Mouse (Mus musculus) mouse embryonic stem cell (cell line): ENCODE measurements around the gene H2-T24.

Experiments
- in situ Hi-C, 2 experiments: fragments of 300-500 bp; cut with MboI; formaldehyde crosslinking; loops; 1 replicate in 1 of 2; 3 replicates in 1 of 2; pipeline ENCODE4 v1.14.3; 2019 to 2020; ENCODE audit warnings: low sequenced_read_pairs in 2 of 2, low pct_unique_long_range_greater_than_20kb in 1 of 2, mixed read lengths in 1 of 2; ENCODE audit not compliant: unreplicated experiment in 1 of 2

The H2-T24 gene

GRCm38 (mm10) chr17:35997713-35998510 is 22.4 kb downstream of the H2-T24 start:
- in situ Hi-C loops = loop anchor here in 1 of 2 experiments (5.0 kb wide), 1 partner anchor 61 kb away; no protein-coding TSS in a partner anchor

DNA sequence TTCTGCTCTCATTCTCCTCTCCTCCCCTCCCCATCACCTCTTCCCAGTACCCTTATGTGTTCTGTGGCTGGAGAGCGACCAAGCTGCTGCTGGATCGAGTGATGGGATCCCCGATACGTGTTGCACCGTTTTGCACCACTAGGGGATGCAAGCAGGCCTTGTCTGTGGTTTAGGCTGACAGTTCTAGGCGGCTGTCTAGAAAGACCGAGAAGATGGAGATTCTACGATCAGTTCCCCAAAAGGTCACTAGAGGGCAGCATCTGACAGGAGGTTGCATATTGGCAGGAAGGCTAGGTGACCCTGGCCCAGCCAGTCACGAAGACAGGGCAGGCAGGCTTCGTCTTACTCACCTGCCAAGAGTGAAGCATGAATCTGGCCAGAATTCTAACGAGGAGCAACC is 23.4 kb downstream of the H2-T24 start:
- in situ Hi-C loops = loop anchor here in 1 of 2 experiments (5.0 kb wide), 1 partner anchor 60 kb away; no protein-coding TSS in a partner anchor

DNA sequence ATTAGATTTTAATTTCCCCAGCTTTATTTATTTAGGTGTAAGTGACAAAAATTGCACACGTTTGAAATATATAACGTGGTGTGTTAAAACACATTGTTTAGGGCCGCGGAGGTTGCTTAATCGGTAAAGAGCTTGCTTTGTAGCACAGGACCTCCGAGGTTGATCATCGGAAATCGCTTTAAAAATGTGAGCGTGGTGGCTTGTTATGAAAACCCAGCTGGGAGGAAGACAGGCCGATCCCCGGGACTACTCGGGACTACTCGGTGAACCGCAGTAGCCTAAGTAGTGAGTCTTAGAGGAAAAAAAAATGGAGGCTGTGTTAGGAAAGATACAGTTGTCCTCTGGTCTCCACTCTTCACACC is 25.5 kb downstream of the H2-T24 start:
- in situ Hi-C loops = loop anchor here in 1 of 2 experiments (5.0 kb wide), 1 partner anchor 58 kb away; no protein-coding TSS in a partner anchor

GRCm38 (mm10) chr17:35994175-35994878 is 26.0 kb downstream of the H2-T24 start:
- in situ Hi-C loops = no loop called here

GRCm38 (mm10) chr17:35993675-35994074 is 26.7 kb downstream of the H2-T24 start:
- in situ Hi-C loops = no loop called here

GRCm38 (mm10) chr17:35991781-35992180 is 28.6 kb downstream of the H2-T24 start:
- in situ Hi-C loops = no loop called here

DNA sequence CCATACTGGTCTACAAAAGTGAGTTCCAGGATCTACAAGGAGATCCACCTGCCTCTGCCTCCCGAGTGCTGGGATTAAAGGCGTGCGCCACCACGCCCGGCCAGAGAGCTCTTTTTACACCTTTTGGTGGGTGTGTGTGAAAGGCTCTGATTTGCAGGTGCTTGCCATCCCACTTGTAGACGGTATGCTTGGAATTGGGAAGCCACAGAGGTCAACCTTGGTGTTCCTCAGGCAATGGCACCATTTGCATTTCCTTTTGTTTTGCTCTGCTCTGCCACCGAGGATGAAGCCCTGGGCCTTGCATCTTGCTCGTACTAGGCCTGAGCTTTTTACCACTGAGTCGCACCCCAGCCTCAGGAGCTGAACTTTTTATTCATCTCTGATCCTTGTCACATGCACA is 38.6 kb downstream of the H2-T24 start:
- in situ Hi-C loops = no loop called here

GRCm38 (mm10) chr17:35980363-35980754 is 40.0 kb downstream of the H2-T24 start:
- in situ Hi-C loops = no loop called here

DNA sequence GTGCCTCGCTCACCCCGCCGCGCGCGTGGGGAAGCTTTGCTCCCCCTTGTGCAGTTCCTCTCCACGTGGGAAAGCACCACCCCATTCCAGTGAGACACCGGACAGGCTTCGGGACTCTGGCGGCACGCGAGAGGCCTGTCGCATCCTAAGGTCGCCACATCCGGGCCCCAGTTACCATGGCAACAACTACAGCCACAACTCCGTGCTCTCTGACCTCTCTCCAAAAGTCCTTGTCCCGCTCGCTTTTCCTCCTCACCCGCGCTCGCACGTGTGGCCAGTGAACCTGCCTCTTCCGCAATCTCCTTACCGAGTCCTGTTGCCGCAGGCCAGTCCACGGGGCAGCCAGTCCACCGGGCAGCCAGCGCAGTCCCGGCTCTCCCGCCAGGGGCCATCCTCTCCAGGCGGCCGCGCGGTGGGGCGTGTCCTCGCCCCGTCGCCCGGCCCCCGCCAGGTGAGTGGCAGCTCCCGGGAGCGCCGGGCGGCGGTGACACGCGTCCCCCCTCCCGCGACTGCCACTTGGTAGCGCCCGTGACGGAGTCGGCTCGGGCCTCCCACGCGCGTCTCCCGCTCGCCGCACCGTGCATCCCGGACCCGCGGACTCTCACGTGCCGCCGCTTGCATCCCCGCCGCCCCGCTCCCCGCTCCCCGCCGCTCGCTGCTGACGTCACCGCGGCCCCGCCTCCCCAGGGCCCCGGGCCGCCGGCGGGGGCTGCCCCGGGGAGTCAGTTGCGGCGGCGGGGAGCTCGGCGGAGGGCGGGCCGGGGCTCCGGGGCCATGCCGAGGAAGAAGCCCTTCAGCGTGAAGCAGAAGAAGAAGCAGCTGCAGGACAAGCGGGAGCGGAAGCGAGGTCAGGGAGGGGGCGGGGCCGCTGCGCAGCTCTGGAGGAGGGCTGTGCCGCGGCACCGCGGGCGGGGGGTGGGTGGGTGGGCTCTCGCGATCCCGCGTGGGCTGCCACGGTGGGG is 40.7 kb downstream of the H2-T24 start, which contains the start of the genes Gnl1 and Prr3:
TSS of gene Gnl1 (plus strand) at position 451 of the 962 bp plus-strand sequence.
TSS of gene Prr3 (minus strand) at position 836 of the 962 bp plus-strand sequence.
- in situ Hi-C loops = no loop called here

DNA sequence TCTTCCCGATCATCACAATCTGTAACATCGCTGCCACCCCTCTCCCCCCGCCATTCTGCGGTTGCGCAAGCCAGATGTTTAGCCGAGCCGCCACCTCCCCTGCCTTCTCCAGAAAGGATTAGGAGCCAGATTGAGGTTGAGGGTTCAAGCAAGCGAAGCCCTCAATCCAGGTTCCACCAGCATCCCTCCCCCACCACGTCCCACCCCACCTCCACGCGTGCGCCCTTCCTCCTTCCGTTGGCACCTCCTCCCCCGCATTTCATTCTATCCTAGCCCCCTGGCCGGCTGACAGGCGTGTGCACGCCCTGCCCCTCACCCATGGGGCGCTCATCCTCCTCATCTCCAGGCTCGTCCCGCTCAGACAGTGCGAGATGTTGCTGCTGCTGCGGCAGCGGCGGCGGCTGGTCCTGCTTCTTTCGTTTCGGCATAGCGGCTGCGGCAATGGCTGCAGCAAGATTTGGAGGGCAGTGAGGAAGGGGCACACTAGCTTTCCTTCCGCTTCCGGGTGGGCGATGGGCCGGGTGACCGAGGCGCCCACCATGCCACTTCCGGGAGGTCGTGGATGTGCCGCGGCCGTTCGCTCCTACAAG is 41.5 kb downstream of the H2-T24 start:
- in situ Hi-C loops = no loop called here

GRCm38 (mm10) chr17:35972131-35972530 is 48.2 kb downstream of the H2-T24 start:
- in situ Hi-C loops = no loop called here

GRCm38 (mm10) chr17:35969418-35970389 is 50.7 kb downstream of the H2-T24 start, which contains the start of gene Abcf1:
Abcf1 (minus strand) TSS chr17:35969761.
- in situ Hi-C loops = no loop called here

DNA sequence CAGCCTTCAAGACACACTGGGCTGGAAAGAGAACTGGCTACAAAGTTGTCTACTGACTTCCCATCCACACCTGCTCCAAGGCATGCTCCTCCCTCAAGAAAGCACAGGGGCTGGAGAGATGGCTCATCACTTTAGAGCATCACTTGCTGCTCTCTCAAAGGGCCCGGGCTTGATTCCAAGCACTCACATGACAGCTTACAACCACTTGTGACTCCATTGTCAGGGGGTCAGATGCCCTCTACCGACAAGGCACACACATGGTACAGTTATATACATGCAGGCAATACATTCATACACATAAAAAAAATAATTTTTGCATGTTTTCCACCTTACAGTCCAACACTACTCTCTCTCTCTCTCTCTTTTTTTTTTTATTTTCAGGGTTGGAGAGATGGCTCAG is 52.7 kb downstream of the H2-T24 start:
- in situ Hi-C loops = no loop called here

DNA sequence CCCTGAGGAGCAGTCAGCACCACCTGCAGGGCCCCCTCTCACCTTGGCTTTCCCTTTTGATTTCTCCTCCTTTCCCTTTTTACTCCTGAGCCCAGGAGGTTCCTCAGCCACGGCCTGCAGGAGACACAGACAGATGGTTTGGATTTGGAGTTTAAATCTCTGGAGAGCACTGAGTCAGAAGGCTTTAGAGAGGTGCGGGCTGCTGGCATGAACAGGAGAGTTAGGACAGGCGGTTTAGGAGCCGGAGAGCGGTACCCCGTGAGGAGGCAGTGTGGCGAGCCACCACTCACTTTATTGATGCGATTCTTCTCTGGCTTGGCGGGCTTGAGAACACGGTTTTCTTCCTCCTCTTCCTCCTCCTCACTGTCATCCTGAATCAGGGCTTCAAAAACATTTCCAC is 57.1 kb downstream of the H2-T24 start:
- in situ Hi-C loops = no loop called here

DNA sequence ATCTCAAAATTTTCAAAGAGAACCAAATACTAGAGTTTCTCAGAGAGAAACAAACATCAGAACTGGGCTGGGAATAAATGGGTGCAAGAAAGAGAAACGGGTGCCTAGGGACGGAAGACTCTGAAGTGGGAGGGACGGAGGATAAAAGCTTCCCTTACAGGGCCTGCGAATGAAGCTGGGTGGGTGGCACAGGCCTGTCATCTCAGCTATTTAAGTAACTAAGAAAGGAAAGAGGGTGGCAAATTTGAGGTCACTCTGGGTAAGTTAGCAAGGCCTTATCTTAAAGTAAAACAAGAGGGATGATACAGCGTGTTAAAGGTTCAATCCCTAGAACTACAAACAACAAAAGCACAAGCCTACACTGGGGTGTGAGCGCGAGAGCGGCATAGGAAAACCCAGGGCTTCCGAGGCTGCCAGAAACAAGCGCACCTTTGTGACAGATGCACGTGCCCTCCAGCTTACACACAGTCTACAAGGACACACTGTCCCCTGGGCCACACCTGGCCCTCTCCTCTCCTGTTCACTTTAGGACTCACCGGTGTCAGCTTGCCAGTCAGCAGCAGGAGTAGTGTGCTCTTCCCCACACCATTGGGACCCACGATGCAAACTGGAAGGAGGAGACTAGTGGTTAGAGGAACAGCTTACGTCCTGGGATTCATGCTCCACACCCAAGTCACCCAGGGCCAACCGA is 61.7 kb downstream of the H2-T24 start:
- in situ Hi-C loops = no loop called here
